Mouse (Mus musculus) lung, embryonic 15.5 days (tissue): ENCODE data around the gene Dlgap5. TPM values are rescaled to one million over a fixed set of nuclear protein-coding genes. Genes with fewer than 3 reads are reported as not detected.

Experiments
- ATAC-seq: fragments of 200-750 bp; cut with Nextera tagmentation; 2 replicates; pipeline ENCODE4 v1.8.0; 2017; ENCODE audit warnings: moderate number of reproducible peaks, borderline replicate concordance; ENCODE audit not compliant: low FRiP score, low TSS enrichment; ENCODE audit errors: extremely low read depth
- H3K27ac ChIP-seq: fragments of 300-500 bp; sonication (generic); 2 replicates; pipeline ENCODE4 v1.5.1; 2015; ENCODE audit warnings: moderate library complexity, mild to moderate bottlenecking, inconsistent platforms
- H3K27me3 ChIP-seq: fragments of 300-500 bp; sonication (generic); 2 replicates; pipeline ENCODE4 v1.6.1; 2015; ENCODE audit warnings: inconsistent platforms
- H3K36me3 ChIP-seq: fragments of 300-500 bp; sonication (generic); 2 replicates; pipeline ENCODE4 v1.6.1; 2015; ENCODE audit warnings: inconsistent platforms
- H3K4me1 ChIP-seq: fragments of 300-500 bp; sonication (generic); 2 replicates; pipeline ENCODE4 v1.6.1; 2015; ENCODE audit warnings: inconsistent platforms
- H3K4me2 ChIP-seq: fragments of 300-500 bp; sonication (generic); 2 replicates; pipeline ENCODE4 v1.6.1; 2015; ENCODE audit warnings: inconsistent platforms, mild to moderate bottlenecking, moderate library complexity
- H3K4me3 ChIP-seq: fragments of 300-500 bp; sonication (generic); 2 replicates; pipeline ENCODE4 v1.5.1; 2015; ENCODE audit warnings: mild to moderate bottlenecking, inconsistent platforms
- H3K9ac ChIP-seq: fragments of 300-500 bp; sonication (generic); 2 replicates; pipeline ENCODE4 v1.6.1; 2015; ENCODE audit warnings: inconsistent platforms
- H3K9me3 ChIP-seq: fragments of 300-500 bp; sonication (generic); 2 replicates; pipeline ENCODE4 v1.6.1; 2016; ENCODE audit warnings: inconsistent platforms
- WGBS: fragments of 180-500 bp; shearing (Covaris S2); methylation state at CpG from one replicate; pipeline ENCODE4 v1.1.7; 2015; 5-methylcytosine and 5-hydroxymethylcytosine counted together
- polyA plus RNA-seq: library from polyadenylated mRNA; unstranded; fragments of >200 nt; fragmentation: Nextera tagmentation; extraction: Ambion mirVana; gene quantifications from 2 replicates; pipeline ENCODE4 v1.2.1, GENCODE M21; 2015

Gene Dlgap5
- polyA plus RNA-seq, 1 experiment from 2014 or later = 52.8 TPM

DNA sequence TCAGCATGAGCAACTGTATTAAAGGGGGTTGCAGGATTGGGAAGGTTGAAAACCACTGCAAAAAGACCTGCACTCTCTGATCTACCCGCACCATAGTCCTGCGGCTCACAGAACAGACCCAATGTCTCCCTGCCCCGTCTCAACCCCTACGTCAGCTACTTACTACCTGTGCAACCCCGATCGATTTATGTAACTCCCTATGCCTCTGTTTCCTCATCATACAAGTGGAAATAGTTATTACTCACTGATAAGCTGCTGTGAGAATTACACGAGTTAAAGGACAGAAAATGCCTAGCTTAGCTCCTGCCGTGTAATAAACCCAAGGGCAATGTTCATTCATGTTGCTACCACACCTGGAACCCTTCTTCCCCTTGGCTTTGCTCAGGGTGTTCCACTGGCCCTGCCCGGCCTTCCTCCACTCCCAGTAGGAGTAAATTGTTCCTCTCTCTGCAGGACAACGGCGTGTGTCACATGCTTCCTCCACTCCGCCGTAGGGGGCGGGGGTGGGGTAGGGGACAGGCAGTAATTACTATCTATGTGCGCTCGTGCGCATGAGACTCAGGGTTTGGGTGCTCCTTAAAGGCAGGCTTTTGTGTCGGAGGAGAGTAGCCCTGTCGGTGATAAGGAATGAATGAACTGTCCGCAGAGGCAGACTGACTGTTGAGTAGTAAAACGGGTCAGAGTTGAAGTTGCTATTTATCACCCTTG is 53.3 kb downstream of the Dlgap5 start:
- Histone ChIP-seq H3K36me3 (no peaks in the 10 kb centered on the region), H3K27me3 (no peaks in the 10 kb centered on the region), H3K27ac (no peak overlapping the region), H3K9me3 (no peaks in the 10 kb centered on the region), H3K4me1 (peaks cover 15% of the 10 kb centered on the region; the same call in 1 of the 2 replicates), H3K4me3 (no peak overlapping the region), H3K4me2 (peak overlapping the region; percentile 31), H3K9ac (no peak overlapping the region)
- 32% methylated on average over 21 of the region's 21 CpGs for WGBS
- no peak for ATAC-seq

DNA sequence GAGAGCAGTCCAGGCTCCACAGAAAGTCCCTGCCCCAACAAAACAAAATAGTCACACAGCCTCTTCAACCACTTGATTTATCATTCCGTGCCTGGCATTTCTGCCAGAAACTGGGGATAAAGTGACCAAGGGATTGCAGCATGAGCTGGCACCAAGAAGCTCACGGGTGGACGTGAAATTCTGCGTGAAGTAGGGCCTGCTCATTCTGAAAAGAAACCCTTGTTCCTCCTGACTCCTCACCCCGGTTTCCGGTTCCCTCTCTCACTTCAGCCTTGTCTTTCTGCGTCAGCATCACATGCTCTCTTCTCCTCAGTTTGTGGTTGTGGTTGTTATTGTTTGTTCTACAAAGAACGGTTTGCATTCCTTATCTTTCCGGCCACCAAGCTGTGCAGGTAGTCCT is 56.3 kb downstream of the Dlgap5 start:
- H3K4me3 ChIP-seq = no peak overlapping the region
- no peak overlapping the region for H3K4me2 ChIP-seq
- no peaks in the 10 kb centered on the region for H3K9me3 ChIP-seq
- peaks cover 7% of the 10 kb centered on the region; the same call in 1 of the 2 replicates for H3K4me1 ChIP-seq
- no peaks in the 10 kb centered on the region for H3K27me3 ChIP-seq
- no peak overlapping the region for H3K9ac ChIP-seq
- H3K27ac ChIP-seq = no peak overlapping the region
- no peaks in the 10 kb centered on the region for H3K36me3 ChIP-seq
- WGBS = 62% methylated on average over 9 of the region's 9 CpGs
- ATAC-seq = no peak

DNA sequence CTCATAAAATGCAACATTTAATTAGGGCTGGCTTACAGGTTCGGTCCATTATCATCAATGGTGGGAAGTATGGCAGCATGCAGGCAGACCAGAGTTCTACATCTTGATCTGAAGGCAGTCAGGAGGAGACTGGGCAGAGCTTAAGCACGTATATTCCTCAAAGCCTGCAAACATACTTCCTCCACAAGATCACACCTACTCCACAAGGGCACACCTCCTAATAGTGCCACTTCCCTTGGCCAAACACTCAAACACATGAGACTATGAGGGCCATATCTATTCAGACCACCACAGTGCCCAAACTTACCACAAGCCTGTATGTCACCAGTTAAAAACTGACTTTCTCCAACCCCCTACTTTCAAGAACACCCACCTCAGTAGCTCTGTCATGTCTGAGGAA is 56.8 kb downstream of the Dlgap5 start:
- no peak overlapping the region for H3K27ac ChIP-seq
- no peaks in the 10 kb centered on the region for H3K36me3 ChIP-seq
- WGBS = 67% methylated on average over 2 of the region's 2 CpGs
- no peaks in the 10 kb centered on the region for H3K27me3 ChIP-seq
- H3K4me1 ChIP-seq = peaks cover 7% of the 10 kb centered on the region; the same call in 1 of the 2 replicates
- no peaks in the 10 kb centered on the region for H3K9me3 ChIP-seq
- no peak overlapping the region for H3K4me3 ChIP-seq
- H3K4me2 ChIP-seq = no peak overlapping the region
- no peak for ATAC-seq
- no peak overlapping the region for H3K9ac ChIP-seq

DNA sequence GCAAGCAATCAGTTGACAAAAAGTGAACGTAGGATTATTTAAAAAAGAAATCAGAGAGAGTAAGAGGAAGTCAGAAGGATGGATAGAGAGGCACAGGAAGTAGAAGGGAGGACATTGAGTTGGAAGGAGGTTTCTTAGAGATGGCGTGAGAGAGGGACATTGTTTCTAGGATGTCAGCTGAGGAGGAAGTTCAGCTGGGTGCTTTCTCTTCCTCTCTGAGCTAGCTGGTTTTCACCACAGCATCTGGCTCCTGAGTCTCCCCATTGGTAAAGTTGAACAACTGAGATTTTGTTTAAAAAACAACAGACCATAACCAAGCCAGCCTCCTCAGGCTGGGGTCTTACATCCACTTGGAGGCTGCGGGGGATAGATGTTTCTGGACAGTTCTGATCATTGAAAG is 58.6 kb downstream of the Dlgap5 start:
- 56% methylated on average over 3 of the region's 3 CpGs for WGBS
- Histone ChIP-seq H3K9me3 (no peaks in the 10 kb centered on the region), H3K4me3 (no peak overlapping the region), H3K4me1 (no peaks in the 10 kb centered on the region), H3K27ac (no peak overlapping the region), H3K27me3 (no peaks in the 10 kb centered on the region), H3K36me3 (no peaks in the 10 kb centered on the region), H3K9ac (no peak overlapping the region), H3K4me2 (no peak overlapping the region)
- ATAC-seq = no peak

DNA sequence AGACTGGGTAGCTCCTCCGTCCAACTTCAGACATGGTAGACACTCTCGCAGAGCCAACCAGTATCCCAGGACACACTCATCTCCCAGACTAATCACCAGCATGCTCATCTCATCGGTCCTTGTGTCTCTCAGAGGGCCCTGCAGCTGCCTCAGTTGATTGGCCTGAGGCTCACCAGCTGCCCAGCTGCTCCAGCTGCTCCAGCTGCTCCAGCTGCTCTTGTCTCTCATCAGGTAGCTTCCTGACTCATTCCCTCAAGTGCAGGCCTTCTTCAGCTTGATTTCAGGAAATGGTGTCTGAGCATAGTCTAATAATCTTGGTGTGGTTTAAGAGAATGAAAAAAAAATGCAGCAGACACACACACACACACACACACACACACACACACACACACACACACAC is 61.6 kb downstream of the Dlgap5 start:
- H3K27me3 ChIP-seq = no peaks in the 10 kb centered on the region
- no peaks in the 10 kb centered on the region for H3K9me3 ChIP-seq
- H3K9ac ChIP-seq = no peak overlapping the region
- ATAC-seq = no peak
- H3K4me2 ChIP-seq = no peak overlapping the region
- 0 out of 2 replicates have a peak, but pooled peaks cover 2% of the 10 kb centered on the region for H3K4me1 ChIP-seq
- H3K4me3 ChIP-seq = no peak overlapping the region
- 76% methylated on average over 3 of the region's 3 CpGs for WGBS
- H3K27ac ChIP-seq = no peak overlapping the region
- H3K36me3 ChIP-seq = no peaks in the 10 kb centered on the region

DNA sequence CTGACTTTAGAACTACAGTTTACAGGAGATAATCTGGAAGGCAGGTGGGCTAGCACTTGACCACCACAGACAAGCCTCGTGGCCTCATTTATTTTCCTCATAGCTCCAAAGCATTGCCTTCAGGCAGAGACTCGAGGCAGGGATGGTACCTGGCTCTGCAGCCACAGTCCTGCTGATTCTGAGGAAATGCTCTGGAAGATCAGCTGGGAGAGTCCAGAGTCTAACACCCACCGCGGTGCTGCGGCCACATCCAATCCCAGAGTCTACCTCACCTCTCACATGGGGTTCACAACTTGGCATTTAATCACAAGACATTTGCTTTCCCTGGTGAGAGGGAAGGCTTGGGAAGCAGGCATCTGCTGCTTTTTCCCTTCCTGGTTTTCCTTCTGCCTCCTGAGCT is 63.3 kb downstream of the Dlgap5 start:
- no peak overlapping the region for H3K4me2 ChIP-seq
- no peaks in the 10 kb centered on the region for H3K9me3 ChIP-seq
- H3K27me3 ChIP-seq = no peaks in the 10 kb centered on the region
- H3K27ac ChIP-seq = no peak overlapping the region
- H3K9ac ChIP-seq = no peak overlapping the region
- no peak for ATAC-seq
- WGBS = 57% methylated on average over 5 of the region's 5 CpGs
- 0 out of 2 replicates have a peak, but pooled peaks cover 2% of the 10 kb centered on the region for H3K4me1 ChIP-seq
- H3K4me3 ChIP-seq = no peak overlapping the region
- H3K36me3 ChIP-seq = no peaks in the 10 kb centered on the region

DNA sequence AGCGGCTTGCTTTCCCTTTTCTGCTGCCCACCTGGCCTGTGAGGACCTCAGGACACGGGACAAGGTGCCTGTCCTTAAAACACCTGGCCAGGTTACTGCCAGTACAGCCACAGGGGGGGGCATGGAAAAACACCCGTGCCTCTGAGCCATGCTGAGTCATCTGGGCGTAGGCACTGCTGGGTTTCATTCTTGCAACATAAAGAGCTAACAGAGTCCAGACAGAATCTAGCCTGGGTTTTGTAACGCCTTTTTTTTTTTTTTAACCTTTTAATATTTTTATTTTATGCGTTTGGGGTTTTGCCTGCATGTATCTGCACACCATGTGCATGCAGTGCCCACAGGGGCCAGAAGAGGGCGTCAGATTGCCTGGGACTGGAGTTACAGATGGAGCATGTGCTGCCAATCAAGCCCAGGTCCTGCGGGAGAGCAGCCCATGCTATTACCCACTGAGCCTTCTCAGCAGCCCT is 64.1 kb downstream of the Dlgap5 start:
- Histone ChIP-seq H3K9me3 (no peaks in the 10 kb centered on the region), H3K4me2 (no peak overlapping the region), H3K27me3 (no peaks in the 10 kb centered on the region), H3K4me1 (0 out of 2 replicates have a peak, but pooled peaks cover 2% of the 10 kb centered on the region), H3K27ac (no peak overlapping the region), H3K9ac (no peak overlapping the region), H3K36me3 (no peaks in the 10 kb centered on the region), H3K4me3 (no peak overlapping the region)
- 67% methylated on average over 8 of the region's 8 CpGs for WGBS
- no peak for ATAC-seq

DNA sequence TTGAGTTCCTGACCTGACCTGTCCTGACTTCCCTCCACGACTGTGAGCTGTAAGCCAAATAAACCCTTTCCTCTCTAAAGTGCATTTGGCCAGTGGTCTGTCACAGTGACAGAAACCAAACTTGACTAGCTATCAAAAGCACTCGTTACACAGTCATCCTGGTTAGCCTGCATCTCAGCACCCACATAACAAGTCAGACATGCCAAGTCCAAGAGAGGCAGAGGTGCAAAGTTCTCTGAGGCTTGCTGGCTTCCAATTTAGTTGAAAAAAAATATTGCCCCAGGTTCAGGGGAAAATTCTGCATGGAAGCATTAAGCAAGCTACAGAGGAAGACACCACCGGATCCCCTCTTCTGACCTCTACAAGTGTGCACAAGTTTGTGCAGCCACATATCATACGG is 65.0 kb downstream of the Dlgap5 start:
- Histone ChIP-seq H3K27me3 (no peaks in the 10 kb centered on the region), H3K36me3 (no peaks in the 10 kb centered on the region), H3K4me2 (no peak overlapping the region), H3K27ac (no peak overlapping the region), H3K9me3 (no peaks in the 10 kb centered on the region), H3K4me1 (0 out of 2 replicates have a peak, but pooled peaks cover 2% of the 10 kb centered on the region), H3K9ac (no peak overlapping the region), H3K4me3 (no peak overlapping the region)
- 63% methylated on average over 4 of the region's 4 CpGs for WGBS
- ATAC-seq = no peak

DNA sequence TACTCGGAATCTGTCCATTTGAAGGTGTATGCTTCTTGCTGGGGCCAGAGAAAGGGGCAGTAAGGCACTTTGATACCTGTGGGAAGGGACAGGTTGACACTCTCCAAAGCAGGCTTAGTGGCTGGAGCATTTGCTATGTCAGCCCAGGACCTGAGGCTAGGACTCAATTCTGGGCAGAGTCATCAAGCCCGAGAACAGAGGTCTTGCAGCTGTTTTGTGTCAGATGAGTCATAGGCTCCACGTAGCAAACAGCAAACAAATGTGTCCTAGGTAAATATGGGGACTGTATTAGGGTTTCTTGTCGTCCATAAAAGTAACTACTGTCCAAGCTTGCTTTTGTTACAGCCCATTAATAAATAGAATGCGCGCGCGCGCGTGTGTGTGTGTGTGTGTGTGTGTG is 65.9 kb downstream of the Dlgap5 start:
- Histone ChIP-seq H3K4me1 (0 out of 2 replicates have a peak, but pooled peaks cover 2% of the 10 kb centered on the region), H3K9me3 (no peaks in the 10 kb centered on the region), H3K9ac (no peak overlapping the region), H3K36me3 (no peaks in the 10 kb centered on the region), H3K4me3 (no peak overlapping the region), H3K4me2 (no peak overlapping the region), H3K27ac (no peak overlapping the region), H3K27me3 (no peaks in the 10 kb centered on the region)
- ATAC-seq = no peak
- 83% methylated on average over 10 of the region's 10 CpGs for WGBS

DNA sequence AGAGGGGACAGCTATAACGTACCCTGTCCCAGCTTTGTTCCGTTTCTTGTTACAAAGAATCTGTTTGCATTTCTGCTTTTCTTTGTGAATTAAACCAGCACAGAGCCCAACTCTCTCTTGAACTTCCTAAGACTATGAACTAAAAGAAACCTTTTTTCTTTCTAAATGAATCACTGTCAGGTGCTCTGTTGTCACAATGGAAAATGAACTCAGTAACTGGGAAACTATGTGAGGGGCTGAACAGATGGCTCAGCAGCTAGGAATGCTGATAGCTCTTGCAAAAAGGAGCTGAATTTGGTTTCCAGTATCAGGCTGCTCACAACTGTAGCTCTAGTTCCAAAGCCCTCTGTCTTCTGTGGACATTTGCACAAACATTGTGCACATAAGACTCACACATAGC is 67.2 kb downstream of the Dlgap5 start:
- 79% methylated on average over 2 of the region's 2 CpGs for WGBS

DNA sequence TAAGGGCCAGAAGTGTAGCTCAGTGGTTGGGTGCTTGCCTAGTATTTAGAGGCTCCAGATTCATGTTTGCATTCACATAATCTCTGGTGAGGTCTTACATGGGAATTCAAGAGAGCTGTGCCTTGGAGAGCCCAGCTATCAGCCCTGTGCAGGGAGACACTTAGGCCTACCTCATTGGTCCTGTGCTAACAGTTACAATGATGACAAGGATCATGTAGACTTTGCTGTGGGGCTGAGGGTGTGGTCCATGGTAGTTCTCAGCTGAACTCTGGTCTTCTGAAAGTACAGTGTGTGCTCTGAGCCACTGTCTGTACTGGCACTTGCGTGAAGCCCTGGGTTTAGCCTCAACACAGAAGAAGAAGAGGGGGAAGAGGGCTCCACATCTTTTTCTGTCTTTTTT is 71.5 kb downstream of the Dlgap5 start:
- Histone ChIP-seq H3K27ac (no peak overlapping the region), H3K9ac (no peak overlapping the region), H3K36me3 (no peaks in the 10 kb centered on the region), H3K27me3 (no peaks in the 10 kb centered on the region), H3K4me1 (no peaks in the 10 kb centered on the region), H3K4me2 (no peak overlapping the region), H3K9me3 (no peaks in the 10 kb centered on the region), H3K4me3 (no peak overlapping the region)
- ATAC-seq = no peak
- 71% methylated on average over 1 of the region's 1 CpGs for WGBS

More for the DNA sequence above, 67.2 kb downstream of the Dlgap5 start:
- Histone ChIP-seq H3K4me3 (no peak overlapping the region), H3K9ac (no peak overlapping the region), H3K4me1 (0 out of 2 replicates have a peak, but pooled peaks cover 2% of the 10 kb centered on the region), H3K9me3 (no peaks in the 10 kb centered on the region), H3K4me2 (no peak overlapping the region), H3K36me3 (no peaks in the 10 kb centered on the region), H3K27ac (no peak overlapping the region), H3K27me3 (no peaks in the 10 kb centered on the region)
- no peak for ATAC-seq

DNA sequence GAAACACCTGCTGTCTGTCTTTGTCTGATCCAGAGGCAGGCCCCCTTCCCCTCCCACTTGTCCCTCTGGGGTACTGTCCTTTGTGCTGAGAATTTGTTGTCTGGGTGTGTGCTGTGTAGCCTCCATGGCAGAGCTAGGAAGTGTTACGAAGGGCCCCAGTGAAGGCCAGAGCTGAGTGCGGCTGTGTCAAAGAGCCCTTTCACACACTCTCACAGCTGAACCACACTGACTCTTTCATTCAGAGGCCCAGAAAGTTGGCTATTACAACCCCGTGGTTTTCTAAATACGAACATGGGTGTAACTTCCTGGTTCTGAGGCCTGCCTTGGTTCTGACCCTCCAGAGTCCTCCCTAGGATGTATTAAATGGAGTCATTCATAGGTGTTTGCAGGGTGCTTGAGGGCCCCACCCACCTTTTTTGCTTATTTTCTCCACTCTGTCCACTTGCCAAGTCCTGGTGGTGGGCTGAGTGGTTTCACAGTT is 76.4 kb downstream of the Dlgap5 start:
- Histone ChIP-seq H3K27ac (no peak overlapping the region), H3K4me3 (no peak overlapping the region), H3K4me1 (no peaks in the 10 kb centered on the region), H3K4me2 (no peak overlapping the region), H3K27me3 (no peaks in the 10 kb centered on the region), H3K36me3 (no peaks in the 10 kb centered on the region), H3K9me3 (no peaks in the 10 kb centered on the region), H3K9ac (no peak overlapping the region)
- 66% methylated on average over 4 of the region's 4 CpGs for WGBS
- ATAC-seq = no peak
